Mouse (Mus musculus) embryonic facial prominence, embryonic 10.5 days (tissue): ENCODE data around the gene Fam98c. TPM values are rescaled to one million over a fixed set of nuclear protein-coding genes. Genes with fewer than 3 reads are reported as not detected.

Experiments used
- DNase-seq: peaks from one replicate; pipeline ENCODE4 v3.0.0-alpha.2; 2017; ENCODE audit warnings: low spot score
- H3K27ac ChIP-seq: fragments of 300-500 bp; sonication (generic); replicated peaks from 2 replicates; pipeline ENCODE4 v1.5.1; 2016; ENCODE audit warnings: mild to moderate bottlenecking
- H3K27me3 ChIP-seq: fragments of 300-500 bp; sonication (generic); replicated peaks from 2 replicates; pipeline ENCODE4 v1.6.1; 2016; ENCODE audit warnings: low read depth, mild to moderate bottlenecking; ENCODE audit not compliant: poor library complexity, severe bottlenecking
- H3K36me3 ChIP-seq: fragments of 300-500 bp; sonication (generic); replicated peaks from 2 replicates; pipeline ENCODE4 v1.6.1; 2016; ENCODE audit warnings: mild to moderate bottlenecking, moderate library complexity
- H3K4me1 ChIP-seq: fragments of 300-500 bp; sonication (generic); 2 replicates; pipeline ENCODE4 v1.6.1; 2016
- H3K4me3 ChIP-seq: fragments of 300-500 bp; sonication (generic); 2 replicates; pipeline ENCODE4 v1.5.1; 2016; ENCODE audit warnings: mild to moderate bottlenecking, moderate library complexity
- H3K9me3 ChIP-seq: fragments of 300-500 bp; sonication (generic); 2 replicates; pipeline ENCODE4 v1.6.1; 2016; ENCODE audit warnings: mild to moderate bottlenecking
- WGBS: fragments of 180-500 bp; shearing (Covaris S2); methylation state at CpG from one replicate; pipeline ENCODE4 v1.1.7; 2016; 5-methylcytosine and 5-hydroxymethylcytosine counted together
- polyA plus RNA-seq: library from polyadenylated mRNA; unstranded; fragments of >200 nt; fragmentation: Nextera tagmentation; extraction: Ambion mirVana; gene quantifications from 2 replicates; pipeline ENCODE4 v1.2.1, GENCODE M21; 2016

Fam98c gene
- polyA plus RNA-seq, 1 experiment from 2014 or later, result 12.3 TPM

DNA sequence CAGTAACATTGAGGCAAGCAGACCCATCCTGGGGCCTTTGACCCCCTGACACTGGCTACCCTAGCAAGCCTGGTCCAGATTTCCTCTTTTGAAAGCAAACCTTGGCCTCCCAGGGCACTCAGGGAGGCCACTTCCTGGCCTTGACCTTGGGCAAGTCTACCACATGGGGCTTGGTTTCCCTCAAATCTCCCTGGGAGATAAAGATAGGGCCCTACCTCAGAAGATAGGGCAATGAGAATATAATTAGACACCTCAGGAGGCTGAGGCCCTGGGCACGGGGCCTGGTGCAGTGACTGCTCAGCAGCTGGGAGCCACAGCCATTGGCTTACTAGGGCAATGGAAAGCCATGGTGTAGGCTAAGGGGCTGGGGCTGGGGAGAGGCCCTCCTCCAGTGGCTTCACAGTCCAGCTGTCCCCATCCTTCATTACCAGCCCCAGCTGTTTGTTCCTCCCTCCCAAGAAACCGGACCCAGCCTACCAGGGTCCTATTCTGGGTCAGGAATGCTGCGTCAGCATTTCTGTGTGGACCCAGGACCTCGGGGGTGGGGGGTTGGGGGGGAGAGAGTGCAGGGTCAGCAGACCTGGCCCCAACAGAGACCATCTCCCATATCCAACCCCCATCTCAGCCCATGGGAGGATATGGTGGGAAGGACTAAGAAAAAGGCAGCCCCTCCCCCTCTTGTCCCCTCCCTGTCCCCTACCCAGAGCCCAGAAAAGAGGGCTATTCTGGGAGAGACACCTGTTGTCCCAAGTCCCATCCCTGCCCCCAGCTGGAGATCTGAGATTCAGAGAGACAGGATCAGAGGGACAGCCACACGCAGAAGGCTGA is 32.3 kb downstream of the Fam98c start:
- 54% methylated on average over 5 of the region's 5 CpGs for WGBS
- Histone ChIP-seq H3K27me3 (peaks cover 18% of the 10 kb centered on the region; the same call in 1 of the 2 replicates), H3K27ac (no peak overlapping the region), H3K36me3 (no peaks in the 10 kb centered on the region), H3K4me3 (peak overlapping the region; percentile 62), H3K4me1 (peaks cover 27% of the 10 kb centered on the region), H3K9me3 (no peaks in the 10 kb centered on the region)
- peak; percentile 20 for DNase-seq

DNA sequence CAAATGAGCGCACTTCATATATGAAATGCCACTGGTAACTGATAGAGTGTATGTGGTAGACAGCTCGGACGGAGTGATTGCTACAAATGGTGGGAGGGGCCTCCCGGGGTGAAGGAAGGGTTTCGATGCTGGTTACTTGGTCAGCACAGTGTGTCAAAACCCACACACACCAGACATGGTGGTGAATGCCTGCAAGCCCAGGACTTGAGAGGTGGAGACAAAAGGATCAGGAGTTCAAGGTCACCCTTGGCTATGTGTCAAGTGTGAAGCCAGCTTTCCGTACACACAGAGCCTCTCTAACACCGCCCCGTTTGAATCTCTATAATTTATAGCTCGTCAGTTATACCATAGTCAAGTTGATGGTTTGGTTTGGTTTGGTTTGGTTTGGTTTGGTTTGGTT is 33.2 kb downstream of the Fam98c start:
- no peaks in the 10 kb centered on the region for H3K36me3 ChIP-seq
- 93% methylated on average over 9 of the region's 9 CpGs for WGBS
- H3K27ac ChIP-seq, result no peak overlapping the region
- H3K4me3 ChIP-seq, result no peak overlapping the region
- peaks cover 23% of the 10 kb centered on the region; the same call in 1 of the 2 replicates for H3K27me3 ChIP-seq
- H3K4me1 ChIP-seq, result peaks cover 36% of the 10 kb centered on the region
- no peaks in the 10 kb centered on the region for H3K9me3 ChIP-seq
- no peak for DNase-seq

- Histone ChIP-seq H3K4me3 (no peak overlapping the region), H3K9me3 (no peaks in the 10 kb centered on the region), H3K4me1 (peaks cover 29% of the 10 kb centered on the region), H3K36me3 (no peaks in the 10 kb centered on the region), H3K27ac (no peak overlapping the region), H3K27me3 (peaks cover 19% of the 10 kb centered on the region; the same call in 1 of the 2 replicates)
- 47% methylated on average over 1 of the region's 1 CpGs for WGBS
- no peak for DNase-seq
Observed at GRCm38 (mm10) chr7:29119526-29119925, 36.5 kb downstream of the Fam98c start.

- Histone ChIP-seq H3K27me3 (peaks cover 11% of the 10 kb centered on the region; the same call in 1 of the 2 replicates), H3K9me3 (no peaks in the 10 kb centered on the region), H3K36me3 (no peaks in the 10 kb centered on the region), H3K4me1 (peaks cover 23% of the 10 kb centered on the region), H3K4me3 (no peak overlapping the region), H3K27ac (no peak overlapping the region)
- DNase-seq, result no peak
- 10% methylated on average over 18 of the region's 18 CpGs for WGBS
Observed at GRCm38 (mm10) chr7:29118142-29118851, 37.7 kb downstream of the Fam98c start.

GRCm38 (mm10) chr7:29108992-29109955 is 46.8 kb downstream of the Fam98c start:
- Histone ChIP-seq H3K4me3 (peak overlapping the region; percentile 41), H3K4me1 (peaks cover 15% of the 10 kb centered on the region), H3K36me3 (no peaks in the 10 kb centered on the region; the same call in 1 of the 2 replicates), H3K9me3 (no peaks in the 10 kb centered on the region), H3K27me3 (peaks cover 22% of the 10 kb centered on the region), H3K27ac (peak overlapping the region; percentile 63)
- 29% methylated on average over 38 of the region's 38 CpGs for WGBS
- peak; percentile 66 for DNase-seq

Other genes starting within 250 kb of the Fam98c start
- 260 and 269 TPM in 2 replicates for gene Actn4, start 193.9 kb downstream of the Fam98c start, polyA plus RNA-seq
- 444 and 454 TPM in 2 replicates for gene Eif3k, start 174.4 kb downstream of the Fam98c start, polyA plus RNA-seq
- gene Map4k1, start 174.2 kb downstream of the Fam98c start, polyA plus RNA-seq, result 11.6 and 14.4 TPM in 2 replicates
- 1.8 TPM in 2 replicates for gene Ryr1, start 31.1 kb downstream of the Fam98c start, polyA plus RNA-seq
- 0.66 and 0.73 TPM in 2 replicates for gene Rasgrp4, start 21.4 kb downstream of the Fam98c start, polyA plus RNA-seq
- 0.48 and 0.55 TPM in 2 replicates for gene Ggn, start 14.0 kb upstream of the Fam98c start, polyA plus RNA-seq
- gene Spred3, start 14.2 kb upstream of the Fam98c start, polyA plus RNA-seq, result 3.3 and 4.1 TPM in 2 replicates
- gene Psmd8, start 24.5 kb upstream of the Fam98c start, polyA plus RNA-seq, result 303 and 307 TPM in 2 replicates
- 0.10 and 0.24 TPM in 2 replicates for gene Catsperg1, start 57.8 kb upstream of the Fam98c start, polyA plus RNA-seq
- 0.74 and 1.1 TPM in 2 replicates for gene Kcnk6, start 76.3 kb upstream of the Fam98c start, polyA plus RNA-seq
- 100 and 102 TPM in 2 replicates for gene Yif1b, start 82.1 kb upstream of the Fam98c start, polyA plus RNA-seq
- 4.4 and 4.6 TPM in 2 replicates for gene 2200002D01Rik, start 92.2 kb upstream of the Fam98c start, polyA plus RNA-seq
- gene Spint2, start 125.7 kb upstream of the Fam98c start, polyA plus RNA-seq, result 75.5 and 79.3 TPM in 2 replicates
- 29.7 and 30.5 TPM in 2 replicates for gene Ppp1r14a, start 133.1 kb upstream of the Fam98c start, polyA plus RNA-seq
- 24.8 and 28.9 TPM in 2 replicates for gene Dpf1, start 147.7 kb upstream of the Fam98c start, polyA plus RNA-seq